ENCODE assay signal across 19 mouse cellular contexts in genomic region chr17:71276771-71277170, GRCm38 (mm10). TPM values are rescaled to one million over a fixed set of nuclear protein-coding genes. Genes with fewer than 3 reads are reported as not detected.
DNase-seq lines count a peak whose midpoint lies in the region; ATAC-seq and TF ChIP-seq lines count a peak whose summit lies in the region.
"Had no signal": no experiment of that assay in that cellular context is flagged by ENCODE, and none has a peak within 500 bp of the region (broad histone marks: within the 10 kb centered on the region; RNA-seq: fewer than 3 reads in every experiment).

No protein-coding gene starts in this region.

- DNase-seq in liver: peak; percentile 63
- no peak for DNase-seq in liver, embryonic 11.5 days (ENCODE audit: low spot score)
- DNase-seq in liver, embryonic 14.5 days (ENCODE audit: low read depth in 3 of 3, low spot score in 3 of 3): no peak
- no peak for DNase-seq in layer of hippocampus, adult 18-20 months (ENCODE audit: low spot score in 2 of 2)
- no peak for DNase-seq in gastrocnemius, postnatal 4 days (ENCODE audit: low spot score in 2 of 2)
- DNase-seq: adrenal gland, adult 8-10 months; cerebellum, adult 9-11 months; gastrocnemius, postnatal 10 days; kidney, postnatal 4 days; right cerebral cortex, postnatal 4 days; thymus, postnatal 14 days had no signal

- no peak; the same call in 1 of the 2 replicates for ATAC-seq in liver, embryonic 11.5 days (replicated peaks; ENCODE audit: low FRiP score)
- peak; percentile 48; the same call in 1 of the 2 replicates for ATAC-seq in liver, embryonic 14.5 days (ENCODE audit: insufficient read depth)
- peak; percentile 90 for ATAC-seq in megakaryocyte-erythroid progenitor cell, adult 5-6 weeks (replicated peaks; ENCODE audit: low FRiP score, low TSS enrichment, poor library complexity, severe bottlenecking)
- no peak for ATAC-seq in hindbrain, embryonic 13.5 days (ENCODE audit: low FRiP score)
- ATAC-seq: hindbrain, embryonic 16.5 days; intestine, embryonic 16.5 days had no signal

- no peaks in the 10 kb centered on the region for H3K9me3 ChIP-seq in liver, embryonic 11.5 days (ENCODE audit: control insufficient read depth, low read length)
- no peaks in the 10 kb centered on the region; the same call in 1 of the 2 replicates for H3K9me3 ChIP-seq in liver, embryonic 14.5 days (ENCODE audit: control insufficient read depth, low read length)
- no peaks in the 10 kb centered on the region for H3K9me3 ChIP-seq in hindbrain, embryonic 13.5 days
- H3K9me3 ChIP-seq: embryonic facial prominence, embryonic 15.5 days; limb, embryonic 12.5 days had no signal

- no peak overlapping the region for H3K9ac ChIP-seq in liver, embryonic 11.5 days (ENCODE audit: low read depth, low read length)
- no peak overlapping the region; the same call in 1 of the 2 replicates for H3K9ac ChIP-seq in liver, embryonic 14.5 days (replicated peaks)
- no peak overlapping the region for H3K9ac ChIP-seq in hindbrain, embryonic 13.5 days
- H3K9ac ChIP-seq: embryonic facial prominence, embryonic 15.5 days; limb, embryonic 12.5 days had no signal

- no peak for TF ChIP-seq CTCF in bone marrow, adult 2 months (IDR thresholded peaks at IDR 0.05; ENCODE audit: control insufficient read depth, insufficient read depth, low read length)
- no peak for TF ChIP-seq CTCF in liver, embryonic 14.5 days (IDR thresholded peaks at IDR 0.05; ENCODE audit: low read depth)

- 0 out of 2 replicates have a peak, but pooled peaks have one; percentile 14 for TF ChIP-seq EP300 in liver, embryonic 14.5 days (IDR thresholded peaks at IDR 0.05; ENCODE audit: low read depth)

- no peak overlapping the region for H3K27ac ChIP-seq in liver, embryonic 11.5 days (ENCODE audit: low read depth, low read length)
- no peak overlapping the region for H3K27ac ChIP-seq in bone marrow, adult 2 months (ENCODE audit: control insufficient read depth, insufficient read depth, low read depth, low read length, poor library complexity)
- no peak overlapping the region; the same call in 1 of the 2 replicates for H3K27ac ChIP-seq in liver, embryonic 14.5 days
- H3K27ac ChIP-seq in hindbrain, embryonic 13.5 days: no peak overlapping the region
- H3K27ac ChIP-seq: embryonic facial prominence, embryonic 15.5 days; limb, embryonic 12.5 days had no signal

- 0 out of 2 replicates have a peak, but pooled peaks have one; percentile 22 for TF ChIP-seq POLR2A in bone marrow, adult 2 months (IDR thresholded peaks at IDR 0.05; ENCODE audit: borderline replicate concordance, control insufficient read depth, low read depth, low read length)

- WGBS in liver, embryonic 11.5 days: 60% methylated on average over 10 of the region's 10 CpGs
- WGBS in bone marrow, adult 2 months: 45% methylated on average over 10 of the region's 10 CpGs
- WGBS in liver, embryonic 14.5 days (ENCODE audit: insufficient replicate concordance): 19% methylated on average over 10 of the region's 10 CpGs
- WGBS in hindbrain, embryonic 13.5 days: 94% methylated on average over 10 of the region's 10 CpGs

- H3K27me3 ChIP-seq in liver, embryonic 11.5 days (replicated peaks; ENCODE audit: control insufficient read depth, insufficient read depth, low read length): no peaks in the 10 kb centered on the region
- H3K27me3 ChIP-seq in liver, embryonic 14.5 days (ENCODE audit: control insufficient read depth, insufficient read depth, low read length): no peaks in the 10 kb centered on the region
- H3K27me3 ChIP-seq in hindbrain, embryonic 13.5 days: no peaks in the 10 kb centered on the region
- H3K27me3 ChIP-seq: embryonic facial prominence, embryonic 15.5 days; limb, embryonic 12.5 days had no signal

- peaks cover 7% of the 10 kb centered on the region; the same call in 1 of the 2 replicates for H3K36me3 ChIP-seq in liver, embryonic 11.5 days (ENCODE audit: control insufficient read depth, insufficient read depth, low read length)
- H3K36me3 ChIP-seq in liver, embryonic 14.5 days (replicated peaks; ENCODE audit: control insufficient read depth, insufficient read depth, low read depth): no peaks in the 10 kb centered on the region; the same call in none of the 2 replicates
- H3K36me3 ChIP-seq in hindbrain, embryonic 13.5 days: no peaks in the 10 kb centered on the region

- no peak overlapping the region for H3K4me3 ChIP-seq in liver, embryonic 11.5 days (ENCODE audit: low read depth, low read length)
- no peak overlapping the region for H3K4me3 ChIP-seq in bone marrow, adult 2 months (replicated peaks; ENCODE audit: control insufficient read depth, low read depth, low read length)
- H3K4me3 ChIP-seq in liver, embryonic 14.5 days (ENCODE audit: insufficient read depth in 1 of 2, low read depth in 2 of 2, low read length in 2 of 2): no peak overlapping the region
- no peak overlapping the region for H3K4me3 ChIP-seq in hindbrain, embryonic 13.5 days
- H3K4me3 ChIP-seq: embryonic facial prominence, embryonic 15.5 days; limb, embryonic 12.5 days had no signal

- H3K4me2 ChIP-seq in liver, embryonic 11.5 days: no peak overlapping the region
- peak overlapping the region; percentile 16; the same call in 1 of the 2 replicates for H3K4me2 ChIP-seq in liver, embryonic 14.5 days (ENCODE audit: low read depth)
- no peak overlapping the region for H3K4me2 ChIP-seq in hindbrain, embryonic 13.5 days
- H3K4me2 ChIP-seq: embryonic facial prominence, embryonic 15.5 days; limb, embryonic 12.5 days; midbrain, embryonic 11.5 days had no signal

- H3K4me1 ChIP-seq in liver, embryonic 11.5 days (replicated peaks; ENCODE audit: control insufficient read depth, insufficient read depth, low read length): peaks cover 21% of the 10 kb centered on the region
- H3K4me1 ChIP-seq in bone marrow, adult 2 months (ENCODE audit: control insufficient read depth, insufficient read depth, low read length): peaks cover 1% of the 10 kb centered on the region; the same call in 1 of the 2 replicates
- peaks cover 20 to 24% of the 10 kb centered on the region in 2 experiments for H3K4me1 ChIP-seq in liver, embryonic 14.5 days (replicated peaks; ENCODE audit: control insufficient read depth in 2 of 2, insufficient read depth in 2 of 2, low read length in 1 of 2)
- H3K4me1 ChIP-seq in hindbrain, embryonic 13.5 days (replicated peaks): no peaks in the 10 kb centered on the region
- H3K4me1 ChIP-seq: embryonic facial prominence, embryonic 15.5 days; limb, embryonic 12.5 days had no signal

RNA-seq across cellular contexts. Expression of gene Emilin2, which starts 35.0 kb away (rescaled TPM):
- polyA plus RNA-seq in liver, embryonic 11.5 days (2014; fragmentation: Nextera tagmentation; extraction: Ambion mirVana): 31.3 and 33.4 TPM in 2 replicates
- polyA plus RNA-seq in bone marrow, adult 2 months (2011; ENCODE audit: insufficient read depth, insufficient read length, low replicate concordance, missing spikeins): 33.0 and 38.7 TPM in 2 replicates
- 13.2 and 17.3 TPM in 2 replicates for polyA plus RNA-seq in liver, embryonic 14.5 days (2012; rRNA removed)
- polyA plus RNA-seq in liver, embryonic 14.5 days (2014; fragmentation: Nextera tagmentation; extraction: Ambion mirVana): 24.1 and 27.5 TPM in 2 replicates
- 52.0 and 57.5 TPM in 2 replicates for total RNA-seq in megakaryocyte-erythroid progenitor cell, adult 5-6 weeks (2014; fragmentation: Nextera tagmentation)
- 55.2 and 63.8 TPM in 2 replicates for total RNA-seq in megakaryocyte-erythroid progenitor cell, adult 5-6 weeks (2017)
- polyA plus RNA-seq in hindbrain, embryonic 13.5 days (2015; fragmentation: Nextera tagmentation; extraction: Ambion mirVana): 2.2 and 2.9 TPM in 2 replicates
- total RNA-seq in layer of hippocampus, adult 18-20 months (2021): 1 to 10 TPM; 2.8 to 4.5 TPM
- 10 to 100 TPM; 72.4 to 82.1 TPM for total RNA-seq in gastrocnemius, postnatal 4 days (2021)

Comparison
In these comparisons a context has a peak if more than half of its experiments do, and no peak if none do; other contexts are left out.
1. ATAC-seq: peak in liver, embryonic 14.5 days (single experiment) and megakaryocyte-erythroid progenitor cell, adult 5-6 weeks (single experiment); none in liver, embryonic 11.5 days (single experiment) and hindbrain, embryonic 13.5 days (single experiment).